Mouse (Mus musculus): Measurements from ENCODE around the gene Olfr1404. TPM values are rescaled to one million over a fixed set of nuclear protein-coding genes. Genes with fewer than 3 reads are reported as not detected.

Gene Olfr1404
- polyA plus RNA-seq, 1 experiment from 2014 or later, result not detected

Other genes with a start within 250 kb of the Olfr1404 start
- not detected in 2 replicates for gene Olfr1408, start 75.0 kb upstream of the Olfr1404 start, polyA plus RNA-seq (2015; fragmentation: Nextera tagmentation; extraction: Ambion mirVana)
- gene Olfr1406, start 21.8 kb upstream of the Olfr1404 start, polyA plus RNA-seq (2015; fragmentation: Nextera tagmentation; extraction: Ambion mirVana), result not detected in 2 replicates
- gene Olfr218, start 14.6 kb upstream of the Olfr1404 start, polyA plus RNA-seq (2015; fragmentation: Nextera tagmentation; extraction: Ambion mirVana), result not detected in 2 replicates
- not detected in 2 replicates for gene Fcer1a, start 14.8 kb downstream of the Olfr1404 start, polyA plus RNA-seq (2015; fragmentation: Nextera tagmentation; extraction: Ambion mirVana)
- gene Olfr418, start 53.6 kb downstream of the Olfr1404 start, polyA plus RNA-seq (2015; fragmentation: Nextera tagmentation; extraction: Ambion mirVana), result not detected in 2 replicates
- gene Mptx2, start 65.4 kb downstream of the Olfr1404 start, polyA plus RNA-seq (2015; fragmentation: Nextera tagmentation; extraction: Ambion mirVana), result not detected in 2 replicates
- 14.0 and 14.8 TPM in 2 replicates for gene Ackr1, start 121.4 kb downstream of the Olfr1404 start, polyA plus RNA-seq (2015; fragmentation: Nextera tagmentation; extraction: Ambion mirVana)
- gene Aim2, start 138.5 kb downstream of the Olfr1404 start, polyA plus RNA-seq (2015; fragmentation: Nextera tagmentation; extraction: Ambion mirVana), result 2.6 and 3.3 TPM in 2 replicates
- 44.1 and 49.5 TPM in 2 replicates for gene Cadm3, start 155.3 kb downstream of the Olfr1404 start, polyA plus RNA-seq (2015; fragmentation: Nextera tagmentation; extraction: Ambion mirVana)

Measured in midbrain, embryonic 13.5 days (tissue).